Mouse (Mus musculus) left cerebral cortex, adult 11 months (tissue): Measurements from ENCODE around the gene Rbpjl.

ENCODE experiments used
- DNase-seq: peaks from one replicate; pipeline ENCODE4 v3.0.0; 2022; ENCODE audit warnings: low spot score

Gene Rbpjl

GRCm38 (mm10) chr2:164445399-164446085, 42.6 kb downstream of the Rbpjl start:
- DNase-seq = no peak

GRCm38 (mm10) chr2:164446086-164446469, 43.1 kb downstream of the Rbpjl start:
- no peak for DNase-seq

GRCm38 (mm10) chr2:164448140-164448539, 45.2 kb downstream of the Rbpjl start:
- DNase-seq = no peak

DNA sequence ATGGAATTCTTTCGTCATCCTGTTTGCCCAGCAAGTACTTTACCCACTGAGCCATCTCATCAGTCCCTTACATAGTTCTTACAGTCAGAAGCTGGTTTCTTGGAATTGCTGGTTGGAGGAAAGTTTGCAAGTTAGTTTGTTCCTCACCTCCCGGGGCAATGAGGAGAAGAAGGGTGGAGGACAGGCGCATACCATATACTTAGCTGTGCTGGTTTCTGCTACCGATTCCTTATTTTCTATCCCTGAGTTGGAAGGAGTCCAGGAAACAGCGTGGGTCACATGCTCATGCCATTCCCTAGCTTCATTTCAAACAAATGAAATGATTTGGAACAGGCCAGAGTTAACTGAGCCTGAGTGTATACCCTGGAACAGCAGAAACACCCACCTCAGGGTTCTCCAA, 46.0 kb downstream of the Rbpjl start:
- no peak for DNase-seq

GRCm38 (mm10) chr2:164449341-164450042, 46.6 kb downstream of the Rbpjl start:
- DNase-seq = no peak

GRCm38 (mm10) chr2:164452000-164452676, 49.2 kb downstream of the Rbpjl start:
- DNase-seq = no peak

DNA sequence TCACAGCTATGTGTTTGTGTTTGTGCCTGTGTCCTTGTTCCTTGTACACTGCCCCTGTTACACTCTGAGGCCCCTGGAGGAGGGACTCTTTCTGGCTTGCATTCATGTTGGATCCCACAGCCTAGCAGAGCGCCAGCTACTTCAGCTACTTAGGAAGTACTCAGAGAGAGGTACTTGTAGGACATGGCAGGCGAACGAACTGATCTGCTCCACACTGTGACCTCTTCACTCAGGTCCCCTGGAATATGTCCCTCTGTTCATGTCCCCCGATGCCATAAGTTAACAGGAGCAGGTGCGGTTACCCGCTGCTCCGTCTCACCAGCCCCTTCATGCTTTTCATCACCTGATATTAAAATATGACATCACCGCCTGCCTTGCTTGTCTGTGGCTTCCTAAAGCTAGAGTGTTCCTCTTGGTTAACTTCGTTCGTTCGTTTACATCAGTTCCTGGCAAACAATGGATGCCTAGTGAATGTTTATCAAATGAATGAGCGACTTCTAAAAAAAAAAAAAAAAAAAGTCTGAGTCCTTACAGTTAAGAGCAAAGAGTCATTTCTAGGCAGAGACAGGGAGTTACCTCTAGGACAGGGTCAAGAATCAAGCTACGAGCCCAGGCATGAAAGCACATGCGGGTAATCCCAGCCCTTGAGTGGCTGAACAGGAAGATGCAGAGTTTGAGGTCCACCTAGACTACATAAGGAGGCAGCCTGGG, 50.3 kb downstream of the Rbpjl start:
- no peak for DNase-seq

DNA sequence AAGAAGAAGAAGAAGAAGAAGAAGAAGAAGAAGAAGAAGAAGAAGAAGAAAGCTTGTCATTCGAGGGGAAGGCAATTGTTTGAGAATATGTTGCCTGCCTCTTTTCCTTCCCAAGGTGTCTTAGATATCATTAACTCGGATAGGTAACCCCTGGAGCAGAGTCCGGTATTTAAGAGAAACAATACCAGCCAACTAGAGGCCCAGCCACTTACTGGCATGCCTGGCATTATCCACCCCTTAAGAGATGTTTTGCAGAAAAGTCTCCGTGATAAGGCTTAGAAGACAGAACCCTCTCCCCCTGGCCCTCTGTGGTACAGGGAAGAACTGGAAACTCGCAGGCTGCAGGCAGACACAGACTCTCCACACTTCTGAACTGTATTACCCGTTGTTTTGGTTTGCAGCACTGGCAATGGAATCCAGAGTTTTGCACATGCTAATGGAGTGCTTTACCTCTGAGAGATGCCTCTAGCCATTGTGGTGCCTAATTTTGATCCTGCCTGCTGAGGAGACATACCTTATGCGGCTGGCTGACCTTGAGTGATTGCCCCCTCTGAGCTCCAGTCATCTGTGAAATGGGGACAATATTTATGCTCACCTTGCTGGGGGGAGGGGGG, 51.1 kb downstream of the Rbpjl start:
- DNase-seq = no peak

DNA sequence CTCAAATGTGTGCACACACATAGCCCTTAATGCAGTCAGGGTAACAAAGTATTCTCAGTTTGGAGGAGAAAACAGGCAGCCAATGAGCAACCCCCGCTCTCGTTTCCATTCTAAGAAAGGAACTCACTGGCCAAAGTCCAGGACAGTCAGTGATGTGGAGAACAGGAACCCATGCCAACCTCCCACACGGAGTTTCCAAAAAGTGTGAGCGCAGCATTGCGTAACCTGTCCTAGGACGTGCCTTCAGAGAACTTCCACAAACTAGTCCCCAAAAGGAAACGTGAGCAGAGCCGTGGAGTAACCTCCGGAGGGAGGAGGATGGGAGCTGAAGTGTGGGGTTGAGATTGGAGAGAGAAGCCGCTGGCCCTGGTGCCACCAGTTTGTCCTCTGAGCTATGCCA, 51.9 kb downstream of the Rbpjl start:
- DNase-seq = peak; percentile 65

- DNase-seq = no peak
Measured at GRCm38 (mm10) chr2:164455421-164456190, 52.7 kb downstream of the Rbpjl start.

DNA sequence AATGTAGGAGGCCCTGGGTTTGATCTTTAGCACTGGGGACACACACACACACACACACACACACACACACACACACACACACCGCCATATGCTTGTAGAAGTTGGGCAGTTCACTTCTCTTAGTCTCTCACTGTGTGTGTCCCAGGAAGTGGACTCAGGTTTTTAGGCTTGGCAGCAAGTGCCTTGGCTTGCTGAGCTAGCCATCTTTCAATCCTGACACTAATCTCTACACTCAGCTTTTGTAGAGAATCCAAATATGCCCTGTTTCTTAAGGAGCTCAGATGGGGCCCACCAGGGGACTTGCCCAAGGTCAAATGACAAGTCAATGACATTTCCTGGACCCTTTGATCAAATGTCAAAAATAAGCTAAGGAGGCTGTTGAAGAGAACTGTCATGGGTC, 53.5 kb downstream of the Rbpjl start:
- DNase-seq = no peak

- DNase-seq = no peak
Measured at GRCm38 (mm10) chr2:164456864-164457300, 53.9 kb downstream of the Rbpjl start, which contains the start of gene Sys1. TSS of gene Sys1 (plus strand) at chr2:164456964.

GRCm38 (mm10) chr2:164457942-164458341, 55.0 kb downstream of the Rbpjl start:
- DNase-seq = no peak

GRCm38 (mm10) chr2:164458535-164458934, 55.6 kb downstream of the Rbpjl start:
- no peak for DNase-seq

GRCm38 (mm10) chr2:164460745-164461551, 58.0 kb downstream of the Rbpjl start, which contains the start of gene Gm20458:
TSS of gene Gm20458 (plus strand) at chr2:164460967.
- peak; percentile 96 for DNase-seq
